Mouse (Mus musculus): Measurements from ENCODE around the gene Btbd9.

DNA sequence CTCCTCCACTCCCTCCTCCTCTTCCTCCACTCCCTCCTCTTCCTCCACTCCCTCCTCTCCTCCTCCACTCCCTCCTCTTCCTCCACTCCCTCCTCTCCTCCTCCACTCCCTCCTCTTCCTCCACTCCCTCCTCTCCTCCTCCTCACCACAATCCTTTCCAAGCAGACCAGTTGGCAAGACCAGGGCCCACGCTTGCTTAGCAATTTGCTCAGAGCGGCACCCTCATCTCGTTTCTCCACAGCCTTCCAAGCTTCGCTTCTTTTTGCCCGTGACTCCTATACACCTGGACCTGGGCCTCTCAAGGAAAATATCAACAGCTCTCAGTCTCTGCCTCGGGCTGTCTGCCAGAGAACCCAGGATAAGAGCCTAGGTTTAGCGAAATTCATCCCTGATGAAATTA is 104.8 kb downstream of the Btbd9 start:
- TF ChIP-seq CTCF (IDR thresholded peaks at IDR 0.05; ENCODE audit: control insufficient read depth, insufficient read depth, insufficient read length) (no peak), MYOG (IDR thresholded peaks at IDR 0.05; ENCODE audit: control insufficient read depth, extremely low read depth, insufficient read length) (no peak)

Measured in C2C12 (cell line).